Mouse (Mus musculus): ENCODE measurements around the gene Ppil6. TPM values are rescaled to one million over a fixed set of nuclear protein-coding genes. Genes with fewer than 3 reads are reported as not detected.
A peak's percentile ranks its signal among the peaks of the same experiment; 100 is the strongest.

Gene Ppil6
- polyA plus RNA-seq, 1 experiment from 2014 or later: 1.2 TPM

- H3K9ac ChIP-seq: no peak overlapping the region
- peaks cover 5% of the 10 kb centered on the region; the same call in 1 of the 2 replicates for H3K9me3 ChIP-seq (ENCODE audit: low read depth, low read length)
- no peak for TF ChIP-seq CTCF (IDR thresholded peaks at IDR 0.05; ENCODE audit: low read depth)
- H3K36me3 ChIP-seq (ENCODE audit: insufficient read depth): no peaks in the 10 kb centered on the region
- no peak overlapping the region for H3K4me3 ChIP-seq (ENCODE audit: low read depth, low read length)
- H3K4me2 ChIP-seq: no peak overlapping the region
- ATAC-seq (ENCODE audit: insufficient read depth): no peak
- H3K27me3 ChIP-seq (ENCODE audit: insufficient read depth, low read length): no peaks in the 10 kb centered on the region
- peak; percentile 56 for DNase-seq
- no peak overlapping the region for H3K27ac ChIP-seq (ENCODE audit: low read depth)
- 0 out of 2 replicates have a peak, but pooled peaks cover 4% of the 10 kb centered on the region for H3K4me1 ChIP-seq (ENCODE audit: insufficient read depth)
- 66% methylated on average over 7 of the region's 7 CpGs for WGBS
Observed at GRCm38 (mm10) chr10:41550711-41551110, 60.5 kb downstream of the Ppil6 start.

- 42% methylated on average over 3 of the region's 3 CpGs for WGBS
- H3K27ac ChIP-seq (ENCODE audit: low read depth): peak overlapping the region; percentile 56; the same call in 1 of the 2 replicates
- peaks cover 5% of the 10 kb centered on the region; the same call in 1 of the 2 replicates for H3K9me3 ChIP-seq (ENCODE audit: low read depth, low read length)
- no peak overlapping the region for H3K9ac ChIP-seq
- H3K27me3 ChIP-seq (ENCODE audit: insufficient read depth, low read length): no peaks in the 10 kb centered on the region
- ATAC-seq (ENCODE audit: insufficient read depth) (no peak), DNase-seq (no peak)
- TF ChIP-seq CTCF (IDR thresholded peaks at IDR 0.05; ENCODE audit: low read depth): no peak
- no peak overlapping the region for H3K4me3 ChIP-seq (ENCODE audit: low read depth, low read length)
- 0 out of 2 replicates have a peak, but pooled peaks cover 4% of the 10 kb centered on the region for H3K4me1 ChIP-seq (ENCODE audit: insufficient read depth)
- no peak overlapping the region for H3K4me2 ChIP-seq
- H3K36me3 ChIP-seq (ENCODE audit: insufficient read depth): no peaks in the 10 kb centered on the region
Observed at GRCm38 (mm10) chr10:41552319-41552718, 62.1 kb downstream of the Ppil6 start.

- 0 out of 2 replicates have a peak, but pooled peaks cover 4% of the 10 kb centered on the region for H3K4me1 ChIP-seq (ENCODE audit: insufficient read depth)
- no peaks in the 10 kb centered on the region for H3K27me3 ChIP-seq (ENCODE audit: insufficient read depth, low read length)
- peaks cover 5% of the 10 kb centered on the region; the same call in 1 of the 2 replicates for H3K9me3 ChIP-seq (ENCODE audit: low read depth, low read length)
- TF ChIP-seq CTCF (IDR thresholded peaks at IDR 0.05; ENCODE audit: low read depth): no peak
- H3K9ac ChIP-seq: no peak overlapping the region
- 36% methylated on average over 14 of the region's 14 CpGs for WGBS
- no peak overlapping the region for H3K4me3 ChIP-seq (ENCODE audit: low read depth, low read length)
- no peak overlapping the region for H3K4me2 ChIP-seq
- ATAC-seq (ENCODE audit: insufficient read depth) (0 out of 2 replicates have a peak, but pooled peaks have one; percentile 24), DNase-seq (no peak)
- no peaks in the 10 kb centered on the region for H3K36me3 ChIP-seq (ENCODE audit: insufficient read depth)
- H3K27ac ChIP-seq (ENCODE audit: low read depth): peak overlapping the region; percentile 10; the same call in 1 of the 2 replicates
Observed at GRCm38 (mm10) chr10:41552847-41553589, 62.8 kb downstream of the Ppil6 start.

- no peak overlapping the region for H3K27ac ChIP-seq (ENCODE audit: low read depth)
- WGBS: 64% methylated on average over 4 of the region's 4 CpGs
- ATAC-seq (ENCODE audit: insufficient read depth): no peak
Observed at GRCm38 (mm10) chr10:41553711-41554110, 63.5 kb downstream of the Ppil6 start.

GRCm38 (mm10) chr10:41555081-41555480 lies 64.8 kb downstream of the Ppil6 start:
- ATAC-seq (ENCODE audit: insufficient read depth) (no peak), DNase-seq (no peak)
- no peak overlapping the region for H3K9ac ChIP-seq
- H3K36me3 ChIP-seq (ENCODE audit: insufficient read depth): no peaks in the 10 kb centered on the region
- H3K4me3 ChIP-seq (ENCODE audit: low read depth, low read length): no peak overlapping the region
- H3K27ac ChIP-seq (ENCODE audit: low read depth): no peak overlapping the region
- H3K9me3 ChIP-seq (ENCODE audit: low read depth, low read length): peaks cover 6% of the 10 kb centered on the region; the same call in 1 of the 2 replicates
- 0 out of 2 replicates have a peak, but pooled peaks cover 4% of the 10 kb centered on the region for H3K4me1 ChIP-seq (ENCODE audit: insufficient read depth)
- no peak for TF ChIP-seq CTCF (IDR thresholded peaks at IDR 0.05; ENCODE audit: low read depth)
- 74% methylated on average over 3 of the region's 3 CpGs for WGBS
- H3K4me2 ChIP-seq: no peak overlapping the region
- H3K27me3 ChIP-seq (ENCODE audit: insufficient read depth, low read length): no peaks in the 10 kb centered on the region

More at GRCm38 (mm10) chr10:41553711-41554110, 63.5 kb downstream of the Ppil6 start:
- H3K4me3 ChIP-seq (ENCODE audit: low read depth, low read length): no peak overlapping the region
- H3K9me3 ChIP-seq (ENCODE audit: low read depth, low read length): peaks cover 5% of the 10 kb centered on the region; the same call in 1 of the 2 replicates
- no peaks in the 10 kb centered on the region for H3K36me3 ChIP-seq (ENCODE audit: insufficient read depth)
- H3K4me1 ChIP-seq (ENCODE audit: insufficient read depth): 0 out of 2 replicates have a peak, but pooled peaks cover 4% of the 10 kb centered on the region
- no peaks in the 10 kb centered on the region for H3K27me3 ChIP-seq (ENCODE audit: insufficient read depth, low read length)
- DNase-seq: no peak
- TF ChIP-seq CTCF (IDR thresholded peaks at IDR 0.05; ENCODE audit: low read depth): no peak
- no peak overlapping the region for H3K4me2 ChIP-seq
- H3K9ac ChIP-seq: no peak overlapping the region

- no peak for ATAC-seq (ENCODE audit: insufficient read depth)
- WGBS: 91% methylated on average over 1 of the region's 1 CpGs
- Histone ChIP-seq H3K9ac (no peak overlapping the region), H3K9me3 (ENCODE audit: low read depth, low read length) (peaks cover 12% of the 10 kb centered on the region; the same call in 1 of the 2 replicates), H3K4me3 (ENCODE audit: low read depth, low read length) (no peak overlapping the region), H3K27me3 (ENCODE audit: insufficient read depth, low read length) (no peaks in the 10 kb centered on the region), H3K4me1 (ENCODE audit: insufficient read depth) (0 out of 2 replicates have a peak, but pooled peaks cover under 1% of the 10 kb centered on the region), H3K4me2 (no peak overlapping the region), H3K27ac (ENCODE audit: low read depth) (no peak overlapping the region), H3K36me3 (ENCODE audit: insufficient read depth) (no peaks in the 10 kb centered on the region)
- TF ChIP-seq CTCF (IDR thresholded peaks at IDR 0.05; ENCODE audit: low read depth): no peak
- DNase-seq: no peak
Observed at GRCm38 (mm10) chr10:41558401-41558800, 68.2 kb downstream of the Ppil6 start.

GRCm38 (mm10) chr10:41561701-41562395 lies 71.6 kb downstream of the Ppil6 start:
- DNase-seq (peak; percentile 63), ATAC-seq (ENCODE audit: insufficient read depth) (peak; percentile 65; the same call in 1 of the 2 replicates)
- H3K27me3 ChIP-seq (ENCODE audit: insufficient read depth, low read length): no peaks in the 10 kb centered on the region
- no peak for TF ChIP-seq CTCF (IDR thresholded peaks at IDR 0.05; ENCODE audit: low read depth)
- peaks cover 6% of the 10 kb centered on the region for H3K4me1 ChIP-seq (ENCODE audit: insufficient read depth)
- H3K9ac ChIP-seq: no peak overlapping the region
- H3K9me3 ChIP-seq (ENCODE audit: low read depth, low read length): peaks cover 12% of the 10 kb centered on the region; the same call in 1 of the 2 replicates
- no peaks in the 10 kb centered on the region for H3K36me3 ChIP-seq (ENCODE audit: insufficient read depth)
- 74% methylated on average over 10 of the region's 10 CpGs for WGBS
- H3K4me2 ChIP-seq: no peak overlapping the region
- H3K27ac ChIP-seq (ENCODE audit: low read depth): no peak overlapping the region
- no peak overlapping the region for H3K4me3 ChIP-seq (ENCODE audit: low read depth, low read length)

Other genes starting within 250 kb of the Ppil6 start
- 16.4 and 17.9 TPM in 2 replicates for gene Fig4, start 187.2 kb upstream of the Ppil6 start, polyA plus RNA-seq (2014; fragmentation: Nextera tagmentation; extraction: Ambion mirVana)
- not detected in 2 replicates for gene Ak9, start 186.5 kb upstream of the Ppil6 start, polyA plus RNA-seq (2014; fragmentation: Nextera tagmentation; extraction: Ambion mirVana)
- 17.1 and 19.2 TPM in 2 replicates for gene Zbtb24, start 40.1 kb upstream of the Ppil6 start, polyA plus RNA-seq (2014; fragmentation: Nextera tagmentation; extraction: Ambion mirVana)
- 75.1 and 78.7 TPM in 2 replicates for gene Mical1, start 14.1 kb upstream of the Ppil6 start, polyA plus RNA-seq (2014; fragmentation: Nextera tagmentation; extraction: Ambion mirVana)
- 61.4 and 62.4 TPM in 2 replicates for gene Smpd2, start 70 bp upstream of the Ppil6 start, polyA plus RNA-seq (2014; fragmentation: Nextera tagmentation; extraction: Ambion mirVana)
- gene Cd164, start 29.0 kb downstream of the Ppil6 start, polyA plus RNA-seq (2014; fragmentation: Nextera tagmentation; extraction: Ambion mirVana): 196 and 208 TPM in 2 replicates
- 0.20 and 0.32 TPM in 2 replicates for gene Ccdc162, start 226.2 kb downstream of the Ppil6 start, polyA plus RNA-seq (2014; fragmentation: Nextera tagmentation; extraction: Ambion mirVana)

All from lung, embryonic 14.5 days (tissue).